Mouse (Mus musculus): ENCODE data around the gene Fgf6.

GRCm38 (mm10) chr6:127011947-127012535 lies 3.3 kb upstream of the Fgf6 start:
- TF ChIP-seq CTCF (conservative IDR thresholded peaks at IDR 0.05; ENCODE audit: low read length) (no peak), POU5F1 (IDR thresholded peaks at IDR 0.05; ENCODE audit: borderline replicate concordance, low read length) (no peak), NANOG (IDR thresholded peaks at IDR 0.05; ENCODE audit: borderline replicate concordance, low read length) (no peak)

All from E14TG2a.4 (cell line).